Mouse (Mus musculus) brain, embryonic 14.5 days (tissue): ENCODE results near the gene Nell1.

Source experiments
- CTCF ChIP-seq: fragments of 200-500 bp; IDR thresholded peaks from 2 replicates; pipeline ENCODE4 v1.5.1; 2012; ENCODE audit warnings: inconsistent platforms, mild to moderate bottlenecking, moderate library complexity, borderline replicate concordance; ENCODE audit not compliant: insufficient read depth, insufficient read length; ENCODE audit errors: extremely low read depth
- POLR2A ChIP-seq: fragments of 200-500 bp; IDR thresholded peaks from 2 replicates; pipeline ENCODE4 v1.6.1; 2012; ENCODE audit warnings: mild to moderate bottlenecking, inconsistent platforms, borderline replicate concordance; ENCODE audit not compliant: poor library complexity, insufficient read depth, insufficient read length, severe bottlenecking; ENCODE audit errors: extremely low read depth

GRCm38 (mm10) chr7:50253166-50253565 lies 278.5 kb downstream of the Nell1 start:
- TF ChIP-seq CTCF: no peak
- TF ChIP-seq POLR2A: no peak
